Mouse (Mus musculus) neural tube, embryonic 11.5 days (tissue): ENCODE results near the gene Vpreb1. TPM values are rescaled to one million over a fixed set of nuclear protein-coding genes. Genes with fewer than 3 reads are reported as not detected.

ENCODE experiments used
- ATAC-seq: fragments of 200-750 bp; cut with Nextera tagmentation; 2 replicates; pipeline ENCODE4 v1.8.0; 2017; ENCODE audit warnings: moderate number of reproducible peaks, mild to moderate bottlenecking, moderate TSS enrichment, moderate library complexity; ENCODE audit not compliant: insufficient read depth, low FRiP score, low TSS enrichment
- DNase-seq: peaks from one replicate; pipeline ENCODE4 v3.0.0-alpha.2; 2015; ENCODE audit warnings: low spot score
- H3K27ac ChIP-seq: fragments of 300-500 bp; sonication (generic); 2 replicates; pipeline ENCODE4 v1.5.1; 2014; ENCODE audit warnings: low read depth, mild to moderate bottlenecking, low read length
- H3K27me3 ChIP-seq: fragments of 300-500 bp; sonication (generic); 2 replicates; pipeline ENCODE4 v1.6.1; 2014; ENCODE audit warnings: mild to moderate bottlenecking, low read length, mixed read lengths; ENCODE audit not compliant: control insufficient read depth, insufficient read depth
- H3K36me3 ChIP-seq: fragments of 300-500 bp; sonication (generic); 2 replicates; pipeline ENCODE4 v1.6.1; 2014; ENCODE audit warnings: mild to moderate bottlenecking, low read length, moderate library complexity, mixed read lengths; ENCODE audit not compliant: control insufficient read depth, insufficient read depth
- H3K4me1 ChIP-seq: fragments of 300-500 bp; sonication (generic); 2 replicates; pipeline ENCODE4 v1.6.1; 2014; ENCODE audit warnings: low read length, mixed read lengths; ENCODE audit not compliant: control insufficient read depth, insufficient read depth
- H3K4me2 ChIP-seq: fragments of 300-500 bp; sonication (generic); 2 replicates; pipeline ENCODE4 v1.6.1; 2014; ENCODE audit warnings: low read depth, mild to moderate bottlenecking, moderate library complexity
- H3K4me3 ChIP-seq: fragments of 300-500 bp; sonication (generic); 2 replicates; pipeline ENCODE4 v1.5.1; 2014; ENCODE audit warnings: low read depth, low read length
- H3K9ac ChIP-seq: fragments of 300-500 bp; sonication (generic); 2 replicates; pipeline ENCODE4 v1.6.1; 2014; ENCODE audit warnings: mild to moderate bottlenecking, low read length
- H3K9me3 ChIP-seq: fragments of 300-500 bp; sonication (generic); 2 replicates; pipeline ENCODE4 v1.6.1; 2016; ENCODE audit warnings: low read length; ENCODE audit not compliant: control insufficient read depth
- whole genome bisulfite sequencing: fragments of 180-500 bp; shearing (Covaris S2); extraction: QIAGEN DNeasy Blood & Tissue Kit; methylation state at CpG from one replicate; pipeline ENCODE4 v1.1.7; 2014; 5-methylcytosine and 5-hydroxymethylcytosine counted together
- polyA plus RNA-seq: library from polyadenylated mRNA; unstranded; fragments of >200 nt; fragmentation: Nextera tagmentation; extraction: Ambion mirVana; gene quantifications from 2 replicates; pipeline ENCODE4 v1.2.1, GENCODE M21; 2014

Gene Vpreb1
- polyA plus RNA-seq: 1.2 and 1.7 TPM in 2 replicates

DNA sequence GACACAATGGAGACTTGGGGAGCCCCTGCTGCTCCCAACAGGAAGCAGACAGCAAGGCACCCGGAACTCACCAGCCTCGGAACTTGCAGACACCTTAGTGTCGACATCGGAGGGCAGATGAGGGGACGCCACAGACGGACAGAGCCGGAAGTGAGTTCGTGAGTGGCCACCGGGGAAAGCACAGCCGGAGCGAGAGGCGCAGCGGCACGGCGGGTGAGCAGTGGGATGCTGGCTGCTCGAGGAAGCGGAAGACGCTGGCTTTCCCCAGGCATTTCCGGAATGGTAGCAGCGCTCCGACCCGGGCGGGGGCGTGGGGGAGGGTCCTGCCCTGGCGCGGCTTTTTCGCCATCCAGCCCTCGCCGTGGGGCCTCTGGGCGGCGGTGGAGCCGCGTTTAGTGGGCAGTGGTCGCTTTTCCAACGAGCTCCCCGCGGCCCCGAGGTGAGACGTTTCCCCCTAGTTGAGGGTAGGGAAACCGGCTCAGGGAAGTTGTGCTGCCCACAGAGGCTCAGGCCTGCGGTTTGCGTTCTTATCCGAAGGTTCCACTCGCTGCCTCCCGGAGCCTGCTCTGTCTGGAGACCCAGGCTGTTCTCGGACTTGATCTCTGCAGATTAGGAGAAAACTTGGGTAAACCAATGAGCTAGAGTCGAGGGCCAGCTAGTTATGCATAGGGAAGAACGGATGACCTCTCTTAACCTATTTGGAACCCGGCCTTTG is at the start of gene Vpreb1, which contains the start of gene Top3b:
TSS of gene Vpreb1 (minus strand) at position 227 of the 715 bp plus-strand sequence.
TSS of gene Top3b (plus strand) at position 120 of the 715 bp plus-strand sequence.
- Histone ChIP-seq H3K36me3 (peaks cover 1% of the 10 kb centered on the region), H3K4me2 (peak within 1 kb of the TSS; percentile 49), H3K9me3 (no peaks in the 10 kb centered on the region), H3K4me1 (no peaks in the 10 kb centered on the region; the same call in 1 of the 2 replicates), H3K4me3 (peak within 1 kb of the TSS; percentile 72), H3K9ac (peak within 1 kb of the TSS; percentile 81), H3K27me3 (no peaks in the 10 kb centered on the region), H3K27ac (peak within 1 kb of the TSS; percentile 77)
- DNase-seq (peak; percentile 94), ATAC-seq (peak; percentile 95)
- 0% methylated on average over 49 of the region's 49 CpGs for WGBS

DNA sequence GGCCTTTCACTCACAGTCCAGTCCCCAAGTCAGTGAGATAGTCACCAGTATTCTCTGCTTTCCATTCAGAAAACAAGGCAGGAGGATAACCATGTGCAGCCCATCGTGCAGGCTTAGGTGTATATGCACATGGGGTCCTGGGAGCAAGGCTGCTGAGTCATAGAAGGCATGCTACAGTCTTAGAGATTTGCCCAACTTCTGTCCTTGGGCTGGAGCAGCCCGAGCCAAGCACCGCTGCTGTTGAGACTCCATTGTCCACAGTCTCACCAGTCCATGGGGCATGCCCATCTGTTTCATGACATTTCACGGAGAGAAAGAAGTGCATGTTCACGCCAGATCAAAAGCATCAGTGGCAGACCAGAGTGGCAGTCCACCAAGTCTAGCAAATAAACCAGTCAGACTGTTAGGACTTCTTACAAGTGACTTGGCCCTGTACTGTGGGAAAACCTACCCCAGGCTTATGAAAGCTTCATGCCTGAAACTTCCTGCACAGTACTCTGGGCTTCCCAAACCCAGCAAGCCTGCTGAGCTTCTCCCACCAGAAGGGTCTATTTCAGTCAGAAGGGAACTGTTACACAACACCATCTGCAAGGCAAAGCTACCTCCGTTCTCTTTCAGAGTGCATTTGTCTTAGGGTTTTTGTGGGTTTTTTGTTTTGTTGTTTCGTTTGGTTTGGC is 47.9 kb upstream of the Vpreb1 start:
- H3K27me3 ChIP-seq: no peaks in the 10 kb centered on the region
- H3K4me3 ChIP-seq: no peak overlapping the region
- no peaks in the 10 kb centered on the region for H3K9me3 ChIP-seq
- ATAC-seq (no peak), DNase-seq (no peak)
- no peak overlapping the region for H3K9ac ChIP-seq
- H3K36me3 ChIP-seq: peaks cover 13% of the 10 kb centered on the region
- no peak overlapping the region for H3K4me2 ChIP-seq
- WGBS: 95% methylated on average over 7 of the region's 7 CpGs
- H3K27ac ChIP-seq: no peak overlapping the region
- no peaks in the 10 kb centered on the region for H3K4me1 ChIP-seq

GRCm38 (mm10) chr16:16913440-16913839 is 42.8 kb upstream of the Vpreb1 start:
- WGBS: 77% methylated on average over 1 of the region's 1 CpGs
- Histone ChIP-seq H3K4me1 (no peaks in the 10 kb centered on the region; the same call in 1 of the 2 replicates), H3K36me3 (peaks cover 13% of the 10 kb centered on the region), H3K27me3 (no peaks in the 10 kb centered on the region), H3K4me2 (no peak overlapping the region), H3K27ac (no peak overlapping the region), H3K9me3 (no peaks in the 10 kb centered on the region), H3K4me3 (no peak overlapping the region), H3K9ac (no peak overlapping the region)
- DNase-seq: no peak
- no peak for ATAC-seq

DNA sequence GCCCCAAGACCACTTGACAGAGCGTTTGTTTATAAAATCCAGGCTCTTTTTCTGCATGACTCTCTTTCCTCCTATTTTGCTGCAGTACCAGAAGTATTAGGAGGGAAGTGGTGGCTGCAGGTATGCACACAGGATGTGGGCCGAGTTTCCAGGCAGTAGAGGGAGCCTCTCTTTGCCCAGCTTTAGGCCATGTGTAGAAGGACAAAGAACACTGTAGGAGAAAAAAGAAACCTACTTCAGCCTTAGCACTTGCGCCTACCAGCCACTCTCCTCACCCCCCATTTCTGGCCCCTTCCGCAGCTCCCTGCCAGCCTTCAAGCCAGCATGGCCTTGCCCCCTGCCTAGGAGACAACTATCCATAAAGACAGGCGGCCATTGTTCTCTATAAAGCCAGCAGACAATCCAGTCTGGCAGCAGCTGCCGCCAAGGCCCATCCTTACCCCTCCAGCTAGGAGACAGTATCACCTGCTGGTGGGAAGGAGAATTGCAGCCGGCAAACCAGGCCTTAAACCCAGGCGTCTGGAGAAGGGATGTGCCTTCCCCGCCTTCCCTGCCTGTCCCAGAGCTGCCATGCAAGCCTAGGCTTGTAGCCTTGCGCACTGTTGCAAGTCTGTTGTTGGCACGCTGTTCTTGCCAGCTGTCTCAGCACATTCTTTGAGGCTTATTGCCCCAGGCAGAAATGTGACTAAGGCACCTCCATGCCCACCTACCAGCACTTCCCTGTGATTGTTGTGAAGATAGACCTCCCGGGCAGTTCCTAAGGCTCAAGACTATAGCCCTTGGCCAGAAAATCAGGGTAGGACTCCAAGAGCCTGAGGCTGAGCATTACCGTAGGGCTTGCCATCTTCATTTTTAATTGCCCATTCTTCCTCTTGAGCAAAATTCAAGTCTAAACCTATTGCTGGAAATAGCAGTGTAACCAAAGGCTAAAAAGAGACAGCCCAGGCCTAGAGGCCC is 41.3 kb upstream of the Vpreb1 start:
- H3K4me3 ChIP-seq: no peak overlapping the region
- no peaks in the 10 kb centered on the region for H3K9me3 ChIP-seq
- ATAC-seq: peak; percentile 98
- peaks cover 4% of the 10 kb centered on the region; the same call in 1 of the 2 replicates for H3K36me3 ChIP-seq
- no peak overlapping the region for H3K4me2 ChIP-seq
- peak overlapping the region; percentile 80 for H3K27ac ChIP-seq
- no peaks in the 10 kb centered on the region for H3K27me3 ChIP-seq
- peak; percentile 88 for DNase-seq
- 35% methylated on average over 13 of the region's 13 CpGs for WGBS
- H3K9ac ChIP-seq: peak overlapping the region; percentile 33; the same call in 1 of the 2 replicates
- H3K4me1 ChIP-seq: no peaks in the 10 kb centered on the region; the same call in 1 of the 2 replicates

GRCm38 (mm10) chr16:16907799-16908198 is 37.2 kb upstream of the Vpreb1 start:
- no peak overlapping the region for H3K9ac ChIP-seq
- no peak overlapping the region for H3K4me3 ChIP-seq
- no peak for DNase-seq
- H3K36me3 ChIP-seq: peaks cover 8% of the 10 kb centered on the region
- H3K4me2 ChIP-seq: no peak overlapping the region
- H3K27ac ChIP-seq: no peak overlapping the region
- WGBS: 89% methylated on average over 6 of the region's 6 CpGs
- no peaks in the 10 kb centered on the region for H3K9me3 ChIP-seq
- H3K27me3 ChIP-seq: no peaks in the 10 kb centered on the region
- no peak for ATAC-seq
- H3K4me1 ChIP-seq: no peaks in the 10 kb centered on the region; the same call in 1 of the 2 replicates

DNA sequence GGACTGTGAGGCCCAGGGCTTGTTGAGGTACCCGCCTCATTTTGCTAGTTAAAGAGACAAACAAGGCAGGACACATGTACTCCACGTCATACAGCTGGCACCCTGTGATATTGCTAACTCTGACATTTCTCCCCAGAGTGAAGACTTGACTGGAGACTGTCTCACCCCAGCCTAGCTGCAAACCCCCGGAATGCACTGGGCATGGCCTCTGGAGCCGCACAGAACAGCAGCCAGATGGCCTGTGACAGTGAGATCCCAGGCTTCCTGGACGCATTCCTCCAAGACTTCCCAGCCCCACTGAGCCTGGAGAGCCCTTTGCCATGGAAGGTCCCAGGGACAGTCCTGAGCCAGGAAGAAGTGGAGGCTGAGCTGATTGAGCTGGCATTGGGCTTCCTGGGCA is 32.5 kb upstream of the Vpreb1 start:
- DNase-seq (no peak), ATAC-seq (no peak)
- no peaks in the 10 kb centered on the region for H3K4me1 ChIP-seq
- WGBS: 87% methylated on average over 5 of the region's 5 CpGs
- peaks cover 4% of the 10 kb centered on the region; the same call in 1 of the 2 replicates for H3K36me3 ChIP-seq
- H3K27me3 ChIP-seq: no peaks in the 10 kb centered on the region
- no peak overlapping the region for H3K9ac ChIP-seq
- no peak overlapping the region for H3K4me3 ChIP-seq
- no peaks in the 10 kb centered on the region for H3K9me3 ChIP-seq
- H3K4me2 ChIP-seq: no peak overlapping the region
- H3K27ac ChIP-seq: 0 out of 2 replicates have a peak overlapping the region, but pooled peaks have one; percentile 4

DNA sequence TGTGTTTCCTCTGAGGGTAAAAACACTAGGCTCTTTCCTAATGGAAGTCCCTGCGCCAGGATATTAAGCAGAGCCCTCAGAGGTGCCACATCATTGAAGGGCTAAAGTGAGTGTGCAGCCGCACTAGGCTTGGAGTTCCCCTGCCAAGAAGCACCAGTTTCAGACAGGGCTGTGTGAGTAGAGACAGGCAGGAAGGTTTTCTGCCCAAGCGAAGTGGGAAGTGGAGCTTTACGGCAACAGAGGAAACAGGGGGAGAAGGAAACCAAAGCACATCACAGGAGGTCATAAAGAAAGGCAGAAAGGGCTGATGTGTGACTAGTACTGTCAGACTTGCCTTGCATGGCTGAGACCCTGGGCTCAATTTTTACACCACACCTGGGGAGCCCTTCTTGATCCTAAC is 31.7 kb upstream of the Vpreb1 start:
- H3K36me3 ChIP-seq: peaks cover 4% of the 10 kb centered on the region; the same call in 1 of the 2 replicates
- no peak overlapping the region for H3K9ac ChIP-seq
- WGBS: 86% methylated on average over 4 of the region's 4 CpGs
- H3K4me2 ChIP-seq: no peak overlapping the region
- no peak overlapping the region for H3K27ac ChIP-seq
- no peak overlapping the region for H3K4me3 ChIP-seq
- H3K9me3 ChIP-seq: no peaks in the 10 kb centered on the region
- no peaks in the 10 kb centered on the region for H3K4me1 ChIP-seq
- DNase-seq: no peak
- H3K27me3 ChIP-seq: no peaks in the 10 kb centered on the region
- no peak for ATAC-seq

DNA sequence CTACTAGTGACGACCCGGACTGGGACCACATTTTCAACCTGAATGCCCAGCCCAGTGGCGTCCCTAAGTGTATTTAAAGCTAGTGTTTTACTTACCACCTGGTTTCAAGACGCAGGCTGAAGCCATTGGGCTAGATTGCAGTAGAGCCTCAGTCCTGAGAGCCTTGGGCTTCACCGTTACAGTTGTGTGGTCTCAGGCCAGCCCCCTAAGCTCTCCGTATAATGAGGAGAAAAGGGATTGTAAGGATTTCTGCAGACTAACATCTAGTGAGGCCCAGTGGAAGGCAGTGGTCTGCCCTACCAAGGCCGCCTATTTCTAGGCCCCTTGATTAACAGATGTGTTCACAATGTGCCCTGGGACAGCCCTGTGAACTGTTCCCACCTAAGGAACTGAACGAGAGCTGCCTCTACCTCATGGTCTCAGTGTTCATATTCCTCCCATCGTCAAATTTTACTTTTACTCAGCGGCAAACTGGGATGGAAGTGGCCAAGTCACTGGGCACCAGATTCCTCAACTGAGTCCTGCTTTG is 26.5 kb upstream of the Vpreb1 start:
- H3K4me2 ChIP-seq: peak overlapping the region; percentile 69
- ATAC-seq (no peak), DNase-seq (no peak)
- H3K4me3 ChIP-seq: peak overlapping the region; percentile 41
- WGBS: 34% methylated on average over 10 of the region's 10 CpGs
- no peaks in the 10 kb centered on the region for H3K36me3 ChIP-seq
- H3K27ac ChIP-seq: no peak overlapping the region
- no peaks in the 10 kb centered on the region for H3K27me3 ChIP-seq
- H3K9ac ChIP-seq: peak overlapping the region; percentile 53
- no peaks in the 10 kb centered on the region for H3K4me1 ChIP-seq
- H3K9me3 ChIP-seq: no peaks in the 10 kb centered on the region
